Comparison of ENCODE assay signal across 11 mouse cellular contexts in genomic region chr11:6120596-6120995, GRCm38 (mm10). TPM values are rescaled to one million over a fixed set of nuclear protein-coding genes. Genes with fewer than 3 reads are reported as not detected.
DNase-seq lines count a peak whose midpoint lies in the region; TF ChIP-seq lines count a peak whose summit lies in the region.
"Had no signal": no experiment of that assay in that cellular context is flagged by ENCODE, and none has a peak within 500 bp of the region (broad histone marks: within the 10 kb centered on the region; RNA-seq: fewer than 3 reads in every experiment).

No protein-coding gene starts in this region.

- peaks cover 20% of the 10 kb centered on the region for H3K4me1 ChIP-seq in cortical plate, adult 2 months (ENCODE audit: control insufficient read depth, insufficient read depth, low read length)
- H3K4me1 ChIP-seq in lung, adult 2 months (ENCODE audit: control insufficient read depth, insufficient read depth, low read length) = no peaks in the 10 kb centered on the region
- H3K4me1 ChIP-seq: heart, embryonic 12.5 days; lung, embryonic 15.5 days had no signal

- no peak overlapping the region for H3K4me3 ChIP-seq in cortical plate, adult 2 months (ENCODE audit: insufficient read depth, low read length)
- H3K4me3 ChIP-seq in lung, adult 2 months (replicated peaks; ENCODE audit: extremely low read depth, low read depth, low read length) = no peak overlapping the region
- H3K4me3 ChIP-seq: heart, embryonic 12.5 days; lung, embryonic 15.5 days had no signal

- TF ChIP-seq CTCF in cortical plate, adult 2 months (IDR thresholded peaks at IDR 0.05; ENCODE audit: extremely low read depth, insufficient read depth, low read length) = no peak
- TF ChIP-seq CTCF in lung, adult 2 months (IDR thresholded peaks at IDR 0.05; ENCODE audit: insufficient read depth, low read length) = no peak

- H3K27ac ChIP-seq in cortical plate, adult 2 months (ENCODE audit: insufficient read depth, low read length) = peak overlapping the region; percentile 76
- H3K27ac ChIP-seq: lung, embryonic 15.5 days had no signal

- DNase-seq in adrenal gland, postnatal 25 days = peak; percentile 23
- no peak for DNase-seq in adrenal gland, postnatal 14 days
- peak; percentile 61 for DNase-seq in Muller cell, postnatal 12 days (ENCODE audit: inconsistent ontology term)
- DNase-seq in left cerebral cortex, adult 8-10 months (ENCODE audit: low spot score in 2 of 2) = peak; percentile 55 to 88
- DNase-seq in thymus, postnatal 0 days (ENCODE audit: low spot score) = no peak
- no peak for DNase-seq in gastrocnemius, adult 8-10 months (ENCODE audit: low spot score in 2 of 2)
- DNase-seq in lung, adult 2 months = no peak
- DNase-seq: kidney, postnatal 10 days had no signal

- 83% methylated on average over 11 of the region's 11 CpGs for WGBS in lung, adult 2 months

- peak; percentile 42; the same call in 1 of the 2 replicates for TF ChIP-seq POLR2A in cortical plate, adult 2 months (IDR thresholded peaks at IDR 0.05; ENCODE audit: extremely low read depth, insufficient read depth, low read length)
- TF ChIP-seq POLR2A in lung, adult 2 months (IDR thresholded peaks at IDR 0.05; ENCODE audit: borderline replicate concordance, extremely low read depth, low read depth, low read length) = no peak

RNA-seq across cellular contexts. Expression of gene Camk2b, which starts 54.4 kb away (rescaled TPM):
- total RNA-seq in adrenal gland, postnatal 25 days (2021) = 10.0 and 13.6 TPM in 2 replicates
- total RNA-seq in adrenal gland, postnatal 14 days (2021) = 14.8 and 16.8 TPM in 2 replicates
- 499 and 547 TPM in 2 replicates for polyA plus RNA-seq in cortical plate, adult 2 months (2012; rRNA removed)
- total RNA-seq in left cerebral cortex, adult 8-10 months (2022) = 100 to 1,000 TPM; 652 to 710 (median 699) TPM
- 2.0 and 2.3 TPM in 2 replicates for polyA plus RNA-seq in thymus, postnatal 0 days (2015; fragmentation: Nextera tagmentation; extraction: Ambion mirVana)
- total RNA-seq in gastrocnemius, adult 8-10 months (2022) = 100 to 1,000 TPM; 146 to 169 (median 160) TPM
- 13.8 and 17.8 TPM in 2 replicates for polyA plus RNA-seq in lung, adult 2 months (2012; rRNA removed)

Comparison
In these comparisons a context has a peak if more than half of its experiments do, and no peak if none do; other contexts are left out.
1. DNase-seq: peak in adrenal gland, postnatal 25 days (single experiment), Muller cell, postnatal 12 days (single experiment) and left cerebral cortex, adult 8-10 months (2 of 2); none in adrenal gland, postnatal 14 days (single experiment), thymus, postnatal 0 days (single experiment), gastrocnemius, adult 8-10 months (0 of 2) and lung, adult 2 months (single experiment).